Mouse (Mus musculus) bone marrow macrophage, adult 2 months (primary cell): Measurements from ENCODE around the gene Odaph. TPM values are rescaled to one million over a fixed set of nuclear protein-coding genes. Genes with fewer than 3 reads are reported as not detected.

Experiments used
- H3K27ac ChIP-seq: 2 replicates; pipeline ENCODE4 v1.5.1; 2012; ENCODE audit warnings: low read depth, low read length; ENCODE audit not compliant: insufficient read depth
- H3K4me1 ChIP-seq: 2 replicates; pipeline ENCODE4 v1.6.1; 2012; ENCODE audit warnings: low read length; ENCODE audit not compliant: control insufficient read depth, insufficient read depth
- H3K4me3 ChIP-seq: 2 replicates; pipeline ENCODE4 v1.5.1; 2012; ENCODE audit warnings: mild to moderate bottlenecking, low read length, moderate library complexity; ENCODE audit not compliant: insufficient read depth
- CTCF ChIP-seq: IDR thresholded peaks from 2 replicates; pipeline ENCODE4 v1.5.1; 2012; ENCODE audit warnings: low read depth, mild to moderate bottlenecking, low read length, moderate library complexity
- POLR2A ChIP-seq: IDR thresholded peaks from 2 replicates; pipeline ENCODE4 v1.6.1; 2012; ENCODE audit warnings: mild to moderate bottlenecking, low read depth, low read length, borderline replicate concordance
- polyA plus RNA-seq: library from polyadenylated mRNA; stranded (reverse); fragments of >200 nt; gene quantifications from 2 replicates; pipeline ENCODE4 v1.2.4, GENCODE M21; 2012; ENCODE audit not compliant: missing spikeins, insufficient read depth, insufficient read length

The Odaph gene
- polyA plus RNA-seq, 1 experiment, result not detected

- Histone ChIP-seq H3K27ac (no peak overlapping the region), H3K4me3 (no peak overlapping the region), H3K4me1 (peaks cover 7% of the 10 kb centered on the region)
- TF ChIP-seq POLR2A (no peak), CTCF (no peak)
Measured at GRCm38 (mm10) chr5:92019960-92020359, 32.7 kb downstream of the Odaph start.

GRCm38 (mm10) chr5:92042377-92043348 is 55.4 kb downstream of the Odaph start:
- TF ChIP-seq CTCF (no peak), POLR2A (0 out of 2 replicates have a peak, but pooled peaks have one; percentile 42)
- Histone ChIP-seq H3K4me1 (peaks cover 7% of the 10 kb centered on the region), H3K27ac (peak overlapping the region; percentile 79), H3K4me3 (peak overlapping the region; percentile 100)

- peak within 1 kb of the TSS; percentile 100 for H3K4me3 ChIP-seq
- no peak for TF ChIP-seq POLR2A
- TF ChIP-seq CTCF, result no peak
- H3K4me1 ChIP-seq, result peaks cover 7% of the 10 kb centered on the region
- peak within 1 kb of the TSS; percentile 79 for H3K27ac ChIP-seq
Measured at GRCm38 (mm10) chr5:92043783-92044182, 56.5 kb downstream of the Odaph start, which contains the start of gene Cdkl2. Cdkl2 (minus strand) TSS chr5:92043883.

Other genes starting within 250 kb of the Odaph start
- 41.0 and 48.8 TPM in 2 replicates for gene Rchy1, start 24.4 kb upstream of the Odaph start, polyA plus RNA-seq
- gene Cdkl2, start 56.4 kb downstream of the Odaph start, polyA plus RNA-seq, result 5.4 and 5.8 TPM in 2 replicates
- gene G3bp2, start 96.2 kb downstream of the Odaph start, polyA plus RNA-seq, result 100 and 112 TPM in 2 replicates
- gene Uso1, start 150.5 kb downstream of the Odaph start, polyA plus RNA-seq, result 44.4 and 47.3 TPM in 2 replicates
- gene U90926, start 227.9 kb downstream of the Odaph start, polyA plus RNA-seq, result 1.6 TPM in 1 of 2 replicates, not detected in the other